Mouse (Mus musculus): ENCODE results near the gene Thada. TPM values are rescaled to one million over a fixed set of nuclear protein-coding genes. Genes with fewer than 3 reads are reported as not detected.
A peak's percentile ranks its signal among the peaks of the same experiment; 100 is the strongest.

Thada gene
- polyA plus RNA-seq, 2 experiments = 2.0 to 2.5 TPM

DNA sequence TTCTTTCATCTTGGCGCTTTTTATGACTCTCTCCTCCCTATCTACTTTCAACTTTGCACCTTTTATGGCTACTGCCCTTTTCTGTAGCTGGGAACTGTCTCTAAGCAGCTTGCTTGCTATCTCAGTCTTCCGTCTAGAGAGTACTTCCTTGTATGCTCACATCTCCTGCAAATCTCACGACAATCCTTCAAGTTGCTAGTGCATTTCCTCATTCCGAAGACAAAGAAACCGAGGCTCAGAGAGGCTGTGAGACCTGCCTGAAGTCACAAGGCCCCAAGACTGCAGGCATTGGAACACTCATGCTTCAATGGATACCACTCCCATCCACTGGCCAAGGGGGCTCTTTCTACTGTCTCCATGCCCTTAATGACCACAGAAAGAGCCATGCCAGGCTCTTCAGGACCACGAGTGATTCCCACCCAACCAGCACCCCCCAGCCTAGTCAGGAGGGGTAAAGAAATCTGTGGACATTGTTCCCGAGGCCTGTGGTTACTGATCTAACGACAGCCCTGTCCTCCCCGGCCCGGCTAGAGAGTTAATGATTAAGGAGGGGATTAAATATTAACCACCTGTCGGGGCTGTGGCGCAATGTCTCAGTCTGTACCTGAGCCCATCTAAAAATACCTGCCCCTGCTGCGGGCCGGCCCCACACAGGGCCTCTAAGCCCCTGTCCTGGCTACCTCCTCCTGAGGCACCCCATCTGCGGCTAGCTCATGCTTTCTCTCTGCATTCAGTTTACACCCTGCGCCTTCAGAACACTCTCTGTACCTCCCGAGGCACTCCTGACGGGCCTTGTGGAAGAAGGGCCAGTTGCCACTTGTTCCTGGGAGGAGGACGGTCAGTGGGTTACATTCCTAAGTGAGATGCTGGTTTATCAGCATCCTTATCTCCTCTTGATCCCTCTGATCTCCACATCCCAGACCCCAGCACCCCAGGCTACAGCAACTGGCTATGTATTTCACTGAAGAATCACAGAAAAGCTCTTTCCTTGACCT is 309.0 kb downstream of the Thada start:
- Histone ChIP-seq H3K36me3 (replicated peaks; ENCODE audit: control insufficient read depth, insufficient read depth, low read depth) (no peaks in the 10 kb centered on the region), H3K9me3 (ENCODE audit: control insufficient read depth, low read length) (no peaks in the 10 kb centered on the region), H3K9ac (replicated peaks) (no peak overlapping the region), H3K4me3 (ENCODE audit: insufficient read depth in 1 of 2, low read depth in 2 of 2, low read length in 2 of 2) (no peak overlapping the region), H3K27ac (peak overlapping the region; percentile 41; the same call in 1 of the 2 replicates), H3K4me1 (replicated peaks; ENCODE audit: control insufficient read depth in 2 of 2, insufficient read depth in 2 of 2, low read length in 1 of 2) (peaks cover 47 to 68% of the 10 kb centered on the region in 2 experiments), H3K4me2 (ENCODE audit: low read depth) (no peak overlapping the region), H3K27me3 (ENCODE audit: control insufficient read depth, insufficient read depth, low read length) (no peaks in the 10 kb centered on the region)
- peak; percentile 11 for ATAC-seq (ENCODE audit: insufficient read depth)
- WGBS (ENCODE audit: insufficient replicate concordance) = 41% methylated on average over 19 of the region's 19 CpGs
- no peak for DNase-seq (ENCODE audit: low read depth in 3 of 3, low spot score in 3 of 3)
- TF ChIP-seq CTCF (IDR thresholded peaks at IDR 0.05; ENCODE audit: low read depth) (0 out of 2 replicates have a peak, but pooled peaks have one; percentile 2), EP300 (IDR thresholded peaks at IDR 0.05; ENCODE audit: low read depth) (no peak)

DNA sequence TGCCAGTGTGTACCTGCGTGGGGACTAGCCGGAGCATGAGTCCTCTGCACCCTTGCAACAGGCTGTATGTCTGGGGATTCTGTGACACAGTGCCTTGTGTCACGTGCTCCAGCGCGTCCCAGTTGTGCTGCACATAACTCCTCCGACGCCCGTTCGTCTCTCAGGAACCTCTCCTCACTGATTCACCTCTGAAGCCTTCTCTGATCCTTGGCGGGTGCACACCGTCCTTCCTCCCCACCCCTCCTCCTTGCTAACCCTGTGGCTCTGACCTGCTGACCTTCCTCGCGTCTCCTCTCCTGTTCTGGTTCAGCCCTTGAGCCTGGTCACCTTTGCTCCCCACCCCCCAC is 309.8 kb downstream of the Thada start:
- no peak for ATAC-seq (ENCODE audit: insufficient read depth)

DNA sequence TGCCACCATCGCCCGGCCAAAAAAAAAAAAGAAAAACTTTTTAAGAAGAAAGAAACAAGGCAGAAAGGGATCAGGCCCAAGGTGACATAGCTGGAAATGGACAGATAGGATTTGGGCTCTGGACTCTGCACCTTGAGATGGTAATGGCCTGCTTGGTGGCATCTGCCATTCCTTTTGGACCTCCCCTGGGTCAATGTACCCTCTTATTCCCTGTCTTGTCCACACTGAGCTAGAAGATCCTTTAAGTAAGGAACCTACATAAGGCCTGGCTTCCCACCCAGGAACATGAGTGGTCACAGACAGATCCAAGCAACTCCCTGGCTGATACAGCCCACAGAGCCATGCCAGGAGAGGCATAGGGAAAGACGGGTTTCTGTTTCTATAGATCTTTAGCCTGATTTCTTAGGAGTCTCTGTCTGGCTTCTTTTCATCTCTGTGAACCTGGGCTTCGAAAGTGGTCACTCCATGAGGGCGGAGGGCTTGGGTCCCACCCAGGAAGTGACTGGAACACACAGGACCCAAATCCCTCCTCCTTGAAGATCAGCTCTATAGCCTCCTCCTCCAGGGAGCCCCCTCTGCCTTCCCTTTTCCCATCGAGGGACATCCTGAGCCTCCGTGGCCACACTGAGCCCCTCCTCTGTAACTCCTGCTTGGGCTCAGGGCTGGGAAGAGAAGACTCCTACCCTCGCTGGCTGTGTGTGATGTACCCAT is 310.3 kb downstream of the Thada start:
- no peaks in the 10 kb centered on the region for H3K27me3 ChIP-seq (ENCODE audit: control insufficient read depth, insufficient read depth, low read length)
- H3K9me3 ChIP-seq (ENCODE audit: control insufficient read depth, low read length) = no peaks in the 10 kb centered on the region
- peaks cover 53 to 67% of the 10 kb centered on the region in 2 experiments for H3K4me1 ChIP-seq (replicated peaks; ENCODE audit: control insufficient read depth in 2 of 2, insufficient read depth in 2 of 2, low read length in 1 of 2)
- H3K9ac ChIP-seq (replicated peaks) = no peak overlapping the region
- H3K4me3 ChIP-seq (ENCODE audit: insufficient read depth in 1 of 2, low read depth in 2 of 2, low read length in 2 of 2) = no peak overlapping the region
- no peak overlapping the region for H3K27ac ChIP-seq
- no peak overlapping the region for H3K4me2 ChIP-seq (ENCODE audit: low read depth)
- no peaks in the 10 kb centered on the region for H3K36me3 ChIP-seq (replicated peaks; ENCODE audit: control insufficient read depth, insufficient read depth, low read depth)
- TF ChIP-seq EP300 (IDR thresholded peaks at IDR 0.05; ENCODE audit: low read depth) (no peak), CTCF (IDR thresholded peaks at IDR 0.05; ENCODE audit: low read depth) (no peak)
- ATAC-seq (ENCODE audit: insufficient read depth) (no peak), DNase-seq (ENCODE audit: low read depth in 3 of 3, low spot score in 3 of 3) (no peak)
- 59% methylated on average over 8 of the region's 8 CpGs for WGBS (ENCODE audit: insufficient replicate concordance)

More for the DNA sequence above, 309.8 kb downstream of the Thada start:
- Histone ChIP-seq H3K36me3 (replicated peaks; ENCODE audit: control insufficient read depth, insufficient read depth, low read depth) (no peaks in the 10 kb centered on the region), H3K4me3 (ENCODE audit: insufficient read depth in 1 of 2, low read depth in 2 of 2, low read length in 2 of 2) (no peak overlapping the region), H3K9ac (replicated peaks) (no peak overlapping the region), H3K27me3 (ENCODE audit: control insufficient read depth, insufficient read depth, low read length) (no peaks in the 10 kb centered on the region), H3K27ac (no peak overlapping the region), H3K4me1 (replicated peaks; ENCODE audit: control insufficient read depth in 2 of 2, insufficient read depth in 2 of 2, low read length in 1 of 2) (peaks cover 51 to 69% of the 10 kb centered on the region in 2 experiments), H3K9me3 (ENCODE audit: control insufficient read depth, low read length) (no peaks in the 10 kb centered on the region), H3K4me2 (ENCODE audit: low read depth) (no peak overlapping the region)
- 54% methylated on average over 13 of the region's 13 CpGs for WGBS (ENCODE audit: insufficient replicate concordance)
- no peak for DNase-seq (ENCODE audit: low read depth in 3 of 3, low spot score in 3 of 3)
- no peak for TF ChIP-seq CTCF (IDR thresholded peaks at IDR 0.05; ENCODE audit: low read depth)
- no peak for TF ChIP-seq EP300 (IDR thresholded peaks at IDR 0.05; ENCODE audit: low read depth)

DNA sequence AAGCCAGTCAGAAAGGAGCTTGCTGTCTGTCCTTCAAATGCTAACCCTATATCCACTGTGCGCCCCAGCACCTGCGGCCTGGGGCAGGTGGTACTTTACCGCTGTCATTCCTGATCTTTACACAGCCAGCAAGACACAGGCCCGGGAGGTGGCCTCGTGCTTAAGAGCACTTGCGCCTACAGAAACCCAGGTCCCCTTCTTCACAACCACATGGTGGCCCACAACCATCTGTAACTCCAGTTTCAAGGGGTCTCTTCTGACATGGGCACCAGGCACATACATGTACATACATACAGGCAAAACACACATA is 311.0 kb downstream of the Thada start:
- H3K27ac ChIP-seq = peak overlapping the region; percentile 95
- H3K4me2 ChIP-seq (ENCODE audit: low read depth) = peak overlapping the region; percentile 37; the same call in 1 of the 2 replicates
- H3K4me1 ChIP-seq (replicated peaks; ENCODE audit: control insufficient read depth in 2 of 2, insufficient read depth in 2 of 2, low read length in 1 of 2) = peaks cover 60 to 72% of the 10 kb centered on the region in 2 experiments
- DNase-seq (ENCODE audit: low read depth in 3 of 3, low spot score in 3 of 3) = no peak
- TF ChIP-seq CTCF (IDR thresholded peaks at IDR 0.05; ENCODE audit: low read depth) (no peak), EP300 (IDR thresholded peaks at IDR 0.05; ENCODE audit: low read depth) (no peak)
- no peak for ATAC-seq (ENCODE audit: insufficient read depth)
- H3K4me3 ChIP-seq (ENCODE audit: insufficient read depth in 1 of 2, low read depth in 2 of 2, low read length in 2 of 2) = no peak overlapping the region
- 70% methylated on average over 6 of the region's 6 CpGs for WGBS (ENCODE audit: insufficient replicate concordance)
- H3K9me3 ChIP-seq (ENCODE audit: control insufficient read depth, low read length) = no peaks in the 10 kb centered on the region
- peak overlapping the region; percentile 19; the same call in 1 of the 2 replicates for H3K9ac ChIP-seq (replicated peaks)
- H3K27me3 ChIP-seq (ENCODE audit: control insufficient read depth, insufficient read depth, low read length) = no peaks in the 10 kb centered on the region
- no peaks in the 10 kb centered on the region for H3K36me3 ChIP-seq (replicated peaks; ENCODE audit: control insufficient read depth, insufficient read depth, low read depth)
